Mouse (Mus musculus) embryonic stem cell, embryonic (primary cell): Measurements from ENCODE around the gene Cbx7.

ENCODE experiments used
- CTCF ChIA-PET, 4 experiments: fragments of 300-600 bp in 2 of 4; fragments of 350-600 bp in 2 of 4; sonication (Branson Sonifier 250); formaldehyde crosslinking; loops; one replicate each; lab custom pipeline; 2022; ENCODE audit warnings: inconsistent platforms in 2 of 4; lab: Charles Lee
- POLR2A ChIA-PET, 4 experiments: fragments of 300-600 bp in 2 of 4; fragments of 350-600 bp in 2 of 4; sonication (Branson Sonifier 250); formaldehyde crosslinking; loops; one replicate each; lab custom pipeline; 2022; ENCODE audit warnings: antibody characterized with exemption in 4 of 4, inconsistent platforms in 1 of 4; lab: Charles Lee

Gene Cbx7

DNA sequence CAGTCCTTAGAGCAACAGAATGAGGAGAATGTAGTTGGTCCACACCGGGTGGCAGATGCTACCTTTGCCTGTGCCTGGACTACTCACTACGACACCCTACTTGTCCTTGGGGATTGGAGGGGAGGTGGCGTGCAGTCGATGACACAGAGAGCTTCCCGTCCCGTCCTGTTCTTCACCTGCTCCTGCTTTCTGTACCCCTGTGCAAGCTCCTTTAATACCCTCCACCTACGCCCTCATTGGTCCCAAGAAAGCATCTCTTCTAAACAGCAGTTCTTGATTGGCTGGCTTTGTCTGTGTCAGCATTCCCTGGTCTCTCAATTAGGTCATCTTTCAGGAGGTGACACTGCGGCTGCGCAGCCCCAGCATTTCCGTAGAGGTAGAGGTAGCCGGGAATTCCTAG lies at the start of gene Cbx7:
TSS of gene Cbx7 (minus strand) at position 180 of the 400 bp plus-strand sequence.
- POLR2A ChIA-PET = interaction anchor here (0.5 to 5.6 kb wide), 162 partner anchors 8 to 1130 kb away, joined by 3 to 185 read pairs (median 5); partner anchors contain the start of genes Pdgfb (in 3 of the 4), Apobec3 (in 2 of the 4), Atf4 (in 2 of the 4) and Gtpbp1 (in 2 of the 4)
- CTCF ChIA-PET = interaction anchor here in 3 of 4 experiments (0.6 to 2.0 kb wide), 13 partner anchors 11 to 290 kb away, joined by 3 to 10 read pairs (median 3); no protein-coding TSS in a partner anchor

DNA sequence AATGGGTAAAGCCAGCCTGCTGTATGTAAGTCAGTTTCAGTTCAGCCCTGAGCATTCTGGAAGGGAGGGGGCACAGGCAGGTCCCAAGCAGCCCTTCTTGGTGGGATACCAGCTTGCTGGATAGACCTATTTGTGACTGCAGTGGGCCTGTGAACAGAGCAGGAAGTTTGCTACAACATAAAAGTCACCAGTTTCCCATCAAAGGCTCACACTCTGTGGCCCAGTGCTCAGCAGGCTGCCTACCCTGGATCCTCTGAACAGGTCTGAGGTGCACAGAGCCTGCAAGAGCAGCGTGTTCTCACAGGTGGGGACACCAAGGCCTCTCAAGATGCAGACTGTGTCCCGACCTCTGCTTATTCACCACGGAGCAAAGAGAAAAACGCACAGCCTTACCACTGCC lies 49.6 kb upstream of the Cbx7 start:
- ChIA-PET CTCF (interaction anchor here in 2 of 4 experiments (1.0 to 1.5 kb wide), 2 partner anchors 10 to 11 kb away, joined by 3 read pairs; no protein-coding TSS in a partner anchor), POLR2A (interaction anchor here in 3 of 4 experiments (0.6 to 1.4 kb wide), 9 partner anchors 9 to 116 kb away, joined by 3 to 6 read pairs (median 4); no protein-coding TSS in a partner anchor)

DNA sequence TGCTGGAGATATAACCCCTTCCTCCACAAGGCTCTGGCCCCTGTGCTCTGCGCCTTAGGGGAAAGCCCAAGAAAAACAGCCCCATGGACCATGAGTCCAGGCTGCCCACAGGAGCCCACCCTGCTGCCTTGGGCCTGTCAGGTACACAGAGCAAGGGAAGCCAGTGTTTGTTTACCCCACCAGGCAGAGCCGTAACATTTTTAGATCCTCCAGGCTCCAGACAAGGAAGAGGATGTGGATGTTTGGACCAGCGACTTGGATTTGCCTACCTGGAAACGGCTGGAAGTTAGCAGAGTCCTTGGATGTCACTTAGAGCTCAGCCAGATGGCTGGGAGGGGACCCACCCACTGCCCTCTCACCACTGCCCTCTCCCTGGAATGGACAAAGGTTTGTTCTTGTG lies 48.7 kb upstream of the Cbx7 start:
- POLR2A ChIA-PET = interaction anchor here in 2 of 4 experiments (0.8 to 1.4 kb wide), 8 partner anchors 8 to 131 kb away, joined by 3 to 5 read pairs (median 4); partner anchors contain the start of gene Cbx7 (in 1 of the 2)
- CTCF ChIA-PET = interaction anchor here in 3 of 4 experiments (0.6 to 1.5 kb wide), 3 partner anchors 11 to 12 kb away, joined by 3 read pairs; no protein-coding TSS in a partner anchor

DNA sequence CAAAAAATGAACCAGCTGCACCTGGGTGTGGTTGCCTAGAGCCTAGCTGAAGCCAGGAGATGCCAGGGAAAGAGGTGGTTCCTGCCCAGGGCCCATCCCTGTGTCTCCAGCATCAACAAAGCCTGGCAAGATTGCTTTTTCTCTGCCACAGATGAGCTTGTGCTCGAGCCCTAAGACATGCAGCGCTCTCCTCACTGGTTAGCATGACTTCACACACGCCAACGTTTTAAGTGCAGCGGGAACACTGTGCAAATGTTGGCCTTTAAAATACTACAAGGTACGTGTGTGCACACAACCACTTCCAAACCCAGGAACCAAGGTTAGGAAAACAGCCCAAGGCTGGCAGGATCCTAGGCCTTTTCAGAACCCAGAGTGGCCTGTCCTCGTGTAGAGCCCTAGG lies 48.3 kb upstream of the Cbx7 start:
- CTCF ChIA-PET = interaction anchor here (0.6 to 1.5 kb wide), 4 partner anchors 8 to 527 kb away, joined by 3 to 4 read pairs (median 3); no protein-coding TSS in a partner anchor

DNA sequence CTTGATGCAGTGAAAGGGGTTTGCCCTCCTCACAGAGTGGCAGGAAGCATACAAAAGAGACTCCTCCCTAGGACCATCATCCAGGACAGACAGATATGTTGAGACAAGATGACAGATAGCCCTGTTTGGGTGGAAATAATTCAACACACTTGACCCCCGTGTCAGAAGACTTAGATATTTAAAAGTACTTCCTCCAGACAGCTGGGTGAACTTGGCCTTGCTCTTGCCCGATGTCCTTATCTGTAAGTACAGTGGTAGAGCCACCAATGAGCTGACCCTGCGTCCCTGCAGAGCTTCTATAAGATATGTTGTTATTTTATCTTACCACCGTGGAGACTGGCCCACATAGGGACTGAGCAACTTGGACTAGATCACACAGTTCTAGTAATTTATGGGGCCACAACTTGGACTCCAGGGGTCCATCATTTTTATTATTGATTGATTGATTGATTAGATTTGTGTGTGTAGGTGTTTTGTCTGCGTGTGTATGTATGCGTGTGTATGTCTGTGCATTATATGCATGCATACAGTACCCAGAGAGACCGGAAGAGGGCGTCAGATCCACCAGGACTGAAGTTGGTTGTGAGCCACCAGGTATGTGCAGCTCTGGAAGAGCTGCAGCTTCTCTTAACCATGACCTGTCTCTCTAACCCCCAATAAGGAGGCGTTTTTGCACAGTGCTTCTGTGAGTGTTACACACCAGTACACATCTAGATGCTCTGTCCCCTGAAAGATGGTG lies 45.8 kb upstream of the Cbx7 start:
- CTCF ChIA-PET = interaction anchor here in 2 of 4 experiments (0.7 to 1.4 kb wide), 3 partner anchors 14 to 33 kb away, joined by 3 to 4 read pairs (median 4); no protein-coding TSS in a partner anchor

More for the DNA sequence above, 48.3 kb upstream of the Cbx7 start:
- POLR2A ChIA-PET = interaction anchor here in 2 of 4 experiments (1.0 to 1.4 kb wide), 4 partner anchors 12 to 131 kb away, joined by 3 to 4 read pairs (median 3); partner anchors contain the start of gene Cbx7 (in 1 of the 2)

DNA sequence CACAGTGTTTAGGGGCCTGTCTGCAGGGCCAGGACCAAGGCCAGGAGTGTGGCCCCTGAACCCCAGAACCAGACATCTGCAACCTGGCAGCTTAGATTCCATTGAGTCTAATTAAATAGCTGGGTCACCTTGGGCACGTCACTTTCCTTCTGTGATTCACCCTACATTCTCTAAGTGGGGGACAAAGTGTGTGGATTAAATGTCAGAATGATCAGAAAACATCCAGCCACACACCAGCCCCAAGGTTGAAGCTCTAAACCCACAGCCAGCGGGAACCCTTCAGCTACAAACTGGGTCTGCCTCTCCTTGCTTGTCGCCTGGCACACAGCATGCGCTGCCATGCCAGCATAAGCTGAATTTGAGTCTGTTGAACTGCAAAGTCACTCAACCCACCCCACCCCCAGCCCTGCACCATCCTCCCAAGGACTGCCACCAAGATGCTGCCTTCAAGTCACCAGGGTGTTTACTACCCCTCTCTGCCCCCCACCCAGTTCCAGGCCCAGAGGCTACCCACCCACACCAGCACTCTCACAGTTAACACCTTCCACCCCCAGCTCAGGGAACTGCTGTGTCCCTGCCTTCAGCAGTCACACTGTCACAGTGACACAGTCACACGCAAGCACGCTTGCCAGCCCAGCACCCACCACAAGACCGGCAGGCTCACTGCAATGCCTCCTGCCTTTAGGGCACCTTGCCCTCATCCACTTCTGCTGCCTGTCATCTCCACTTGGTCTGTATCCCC lies 44.5 kb upstream of the Cbx7 start:
- ChIA-PET POLR2A (interaction anchor here (0.6 to 8.4 kb wide), 45 partner anchors 9 to 327 kb away, joined by 3 to 49 read pairs (median 4); partner anchors contain the start of genes Cbx7 (in 3 of the 4), Atf4 (in 1 of the 4) and Tab1 (in 1 of the 4)), CTCF (interaction anchor here (0.5 to 1.3 kb wide), 8 partner anchors 10 to 679 kb away, joined by 3 to 6 read pairs (median 4); no protein-coding TSS in a partner anchor)

More for the DNA sequence above, 45.8 kb upstream of the Cbx7 start:
- POLR2A ChIA-PET = interaction anchor here in 3 of 4 experiments (0.6 to 8.4 kb wide), 17 partner anchors 8 to 210 kb away, joined by 3 to 49 read pairs (median 5); partner anchors contain the start of gene Cbx7 (in 2 of the 3)

DNA sequence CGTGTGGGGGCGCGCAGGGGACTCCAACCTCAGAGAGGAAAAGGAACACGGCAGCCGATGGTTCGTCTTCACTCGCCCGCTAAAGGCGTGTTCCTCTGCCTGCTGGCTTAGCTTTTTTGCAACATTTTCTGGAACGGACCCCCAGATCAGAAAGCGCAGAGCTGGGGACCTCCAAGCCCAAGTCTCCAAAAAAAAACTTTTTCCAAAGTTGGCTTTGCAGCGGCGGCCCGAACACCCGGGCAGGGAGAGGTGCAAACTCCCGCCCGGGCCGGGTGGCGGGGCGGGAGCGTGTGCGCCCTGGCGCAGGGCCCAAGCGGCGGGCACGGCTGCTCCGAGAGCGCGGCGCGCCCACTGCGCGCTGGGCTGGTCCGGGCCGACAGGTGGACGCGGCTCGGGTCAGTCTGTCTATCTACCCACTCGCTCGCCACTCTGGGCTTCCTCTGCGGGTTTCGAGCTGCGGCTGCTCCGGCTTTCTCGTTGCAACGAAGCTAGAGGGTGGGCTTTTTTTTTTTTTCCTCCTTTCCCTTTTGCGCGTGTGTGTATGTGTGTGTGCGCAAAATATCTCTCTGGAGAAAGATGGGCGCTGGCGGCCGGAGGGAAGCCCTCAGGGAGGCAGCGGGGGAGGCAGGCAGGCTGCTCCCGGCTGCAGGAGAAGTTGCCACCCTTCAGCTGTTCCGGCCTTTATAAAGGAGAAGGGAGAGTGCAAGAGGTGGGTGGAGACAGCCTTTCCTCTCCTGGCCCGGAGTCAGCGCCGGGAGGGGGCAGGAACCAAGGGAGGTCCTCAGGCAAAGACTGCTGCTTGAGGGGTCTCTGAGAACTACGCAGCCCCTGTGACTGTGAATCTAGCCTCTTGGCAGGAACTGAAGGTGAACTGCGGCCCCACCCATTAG lies 43.6 kb upstream of the Cbx7 start, which contains the start of gene Pdgfb:
TSS of gene Pdgfb (minus strand) at position 657 of the 890 bp plus-strand sequence.
- CTCF ChIA-PET = interaction anchor here (0.5 to 1.3 kb wide), 8 partner anchors 16 to 680 kb away, joined by 3 to 6 read pairs (median 4); no protein-coding TSS in a partner anchor
- POLR2A ChIA-PET = interaction anchor here (0.6 to 8.4 kb wide), 45 partner anchors 9 to 326 kb away, joined by 3 to 49 read pairs (median 4); partner anchors contain the start of genes Cbx7 (in 3 of the 4), Atf4 (in 2 of the 4) and Tab1 (in 1 of the 4)

DNA sequence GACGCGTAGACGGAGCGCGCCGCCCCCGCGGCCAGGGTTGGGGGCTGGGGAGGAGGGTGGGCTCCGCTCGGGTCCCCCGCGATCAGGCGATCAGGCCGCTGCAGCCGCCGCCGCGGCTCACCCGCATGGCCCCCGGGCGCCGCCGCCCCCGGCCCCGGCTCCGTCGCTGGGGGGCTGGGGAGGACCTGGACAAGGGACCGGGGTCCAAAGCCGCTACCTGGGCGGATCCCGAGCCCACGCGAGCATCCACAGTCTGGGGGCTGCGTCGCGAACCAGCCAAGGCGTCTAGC lies 43.1 kb upstream of the Cbx7 start:
- POLR2A ChIA-PET = interaction anchor here in 3 of 4 experiments (0.6 to 8.4 kb wide), 39 partner anchors 8 to 243 kb away, joined by 3 to 65 read pairs (median 4); partner anchors contain the start of genes Cbx7 (in 2 of the 3), Atf4 (in 1 of the 3), Syngr1 (in 1 of the 3) and Tab1 (in 1 of the 3)
- CTCF ChIA-PET = interaction anchor here in 2 of 4 experiments (0.6 to 1.3 kb wide), 3 partner anchors 17 to 180 kb away, joined by 3 to 6 read pairs (median 5); no protein-coding TSS in a partner anchor

DNA sequence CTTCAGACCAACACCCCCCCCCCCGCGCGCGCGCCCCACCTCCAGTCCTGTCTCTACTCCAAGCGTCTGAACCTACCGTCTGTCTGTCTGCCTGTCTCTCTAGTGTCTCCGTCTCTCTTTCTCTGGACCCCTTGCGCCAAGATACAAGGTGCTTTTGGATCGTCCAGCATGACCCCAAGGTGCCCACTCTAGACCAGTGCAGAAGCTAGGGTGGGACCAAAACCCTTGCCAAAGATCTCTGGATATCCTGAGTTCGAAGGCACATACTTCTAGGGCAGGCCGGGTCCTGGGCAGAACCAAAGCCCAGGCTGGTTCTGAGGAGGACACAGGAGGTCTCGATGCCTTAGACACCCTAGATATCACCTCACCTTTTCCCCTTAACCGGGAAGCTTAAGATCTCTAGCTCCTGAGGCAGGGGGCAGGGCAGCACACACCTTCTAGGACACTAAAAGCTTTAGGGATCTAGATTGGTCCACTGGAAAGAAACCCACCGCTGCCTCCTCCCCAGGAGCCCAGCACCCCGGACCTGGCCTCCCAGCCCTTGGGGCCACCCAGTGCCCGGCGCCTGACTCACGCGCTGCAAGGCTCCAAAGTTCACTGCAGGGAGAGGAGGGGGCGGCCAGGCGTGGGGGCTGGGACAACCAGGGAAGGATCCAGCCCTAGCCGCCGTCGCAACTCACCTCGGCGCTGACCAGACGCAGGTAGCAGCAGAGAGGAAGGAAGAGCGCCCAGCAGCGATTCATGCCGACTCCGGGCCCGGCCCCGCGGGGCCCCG lies 42.5 kb upstream of the Cbx7 start:
- ChIA-PET CTCF (interaction anchor here in 3 of 4 experiments (0.8 to 1.2 kb wide), 4 partner anchors 9 to 67 kb away, joined by 3 to 4 read pairs (median 4); no protein-coding TSS in a partner anchor), POLR2A (interaction anchor here in 3 of 4 experiments (0.6 to 8.4 kb wide), 38 partner anchors 9 to 652 kb away, joined by 3 to 65 read pairs (median 4); partner anchors contain the start of genes Cbx7 (in 2 of the 3) and Syngr1 (in 1 of the 3))

DNA sequence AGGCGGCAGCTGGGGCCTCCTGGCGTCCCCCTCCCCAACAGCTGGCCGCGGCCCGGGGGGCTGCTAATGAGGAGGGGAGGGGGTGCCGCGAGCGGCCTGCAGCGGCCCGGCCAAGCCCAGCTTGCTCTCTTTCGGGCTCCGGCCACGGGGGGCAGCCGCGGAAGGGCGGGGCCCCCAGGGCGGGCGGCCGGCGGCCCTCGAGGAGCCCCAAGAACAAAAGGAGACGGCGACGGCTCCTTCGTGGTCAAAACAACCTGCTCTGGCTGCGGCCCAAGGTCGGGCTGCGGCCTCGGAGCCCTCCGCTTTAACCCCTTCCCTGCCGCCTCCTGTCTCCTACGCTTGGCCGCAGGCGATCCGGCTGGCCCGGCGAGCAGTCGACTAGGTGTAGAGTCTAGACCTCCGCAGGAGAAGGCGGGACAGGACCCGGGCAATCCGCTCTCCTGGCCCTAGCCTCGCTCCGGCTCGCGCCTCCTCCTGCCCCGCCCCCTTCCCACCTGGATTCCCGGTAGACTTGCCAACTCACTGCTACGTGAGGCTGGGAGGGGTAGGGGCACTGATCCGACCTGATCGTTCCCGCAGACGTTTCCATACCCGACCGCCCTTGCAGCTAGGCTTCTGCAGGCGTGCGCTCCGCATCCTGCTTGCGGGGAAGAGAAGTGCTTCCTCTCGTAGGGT lies 41.7 kb upstream of the Cbx7 start:
- CTCF ChIA-PET = interaction anchor here in 3 of 4 experiments (0.5 to 1.7 kb wide), 8 partner anchors 8 to 229 kb away, joined by 3 to 4 read pairs (median 3); no protein-coding TSS in a partner anchor

DNA sequence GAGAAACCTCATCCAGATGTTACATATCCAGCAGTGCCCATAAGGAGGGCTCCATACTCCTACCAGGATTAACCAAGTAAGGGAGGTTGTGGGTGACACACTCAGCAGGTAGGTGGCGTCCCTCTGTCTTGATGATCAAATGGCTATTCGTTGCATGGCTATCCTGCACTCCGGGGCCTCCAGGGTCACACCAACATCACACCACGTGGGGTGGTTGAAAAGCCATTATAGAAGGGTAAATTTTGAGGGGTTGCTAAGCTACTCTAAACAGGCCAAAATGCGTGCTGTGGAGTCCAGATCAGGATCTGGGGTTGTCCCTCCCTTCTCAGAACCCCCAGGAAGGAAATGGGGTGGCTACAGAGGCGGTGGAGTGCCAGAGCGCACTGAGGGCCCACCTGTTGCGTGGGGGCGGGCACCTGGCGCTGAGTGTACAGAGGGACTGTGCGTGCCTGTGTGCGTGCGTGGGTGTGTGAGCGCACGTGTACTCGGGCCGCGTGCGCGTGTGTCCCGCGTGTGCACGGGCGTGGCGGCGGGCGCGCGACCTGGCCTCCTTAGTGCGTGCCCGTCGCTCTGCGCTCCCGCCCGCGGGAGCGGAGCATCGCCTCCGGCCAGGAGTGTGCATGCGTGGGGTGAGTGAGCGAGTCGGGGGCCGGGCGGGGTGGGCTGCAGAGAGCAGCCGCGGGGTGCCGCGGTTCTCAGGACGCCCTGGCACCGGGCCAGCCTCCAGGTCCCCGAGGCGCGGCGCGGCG lies 41.0 kb upstream of the Cbx7 start:
- POLR2A ChIA-PET = interaction anchor here in 3 of 4 experiments (0.6 to 8.4 kb wide), 53 partner anchors 8 to 1573 kb away, joined by 3 to 65 read pairs (median 4); partner anchors contain the start of genes Cbx7 (in 3 of the 3), Atf4 (in 1 of the 3), Ep300 (in 1 of the 3) and Tnrc6b (in 1 of the 3)
- CTCF ChIA-PET = interaction anchor here in 3 of 4 experiments (0.5 to 1.7 kb wide), 11 partner anchors 10 to 228 kb away, joined by 3 to 7 read pairs (median 3); no protein-coding TSS in a partner anchor

More for the DNA sequence above, 41.7 kb upstream of the Cbx7 start:
- POLR2A ChIA-PET = interaction anchor here in 3 of 4 experiments (0.6 to 8.4 kb wide), 46 partner anchors 10 to 653 kb away, joined by 3 to 65 read pairs (median 4); partner anchors contain the start of genes Cbx7 (in 3 of the 3) and Syngr1 (in 1 of the 3)

DNA sequence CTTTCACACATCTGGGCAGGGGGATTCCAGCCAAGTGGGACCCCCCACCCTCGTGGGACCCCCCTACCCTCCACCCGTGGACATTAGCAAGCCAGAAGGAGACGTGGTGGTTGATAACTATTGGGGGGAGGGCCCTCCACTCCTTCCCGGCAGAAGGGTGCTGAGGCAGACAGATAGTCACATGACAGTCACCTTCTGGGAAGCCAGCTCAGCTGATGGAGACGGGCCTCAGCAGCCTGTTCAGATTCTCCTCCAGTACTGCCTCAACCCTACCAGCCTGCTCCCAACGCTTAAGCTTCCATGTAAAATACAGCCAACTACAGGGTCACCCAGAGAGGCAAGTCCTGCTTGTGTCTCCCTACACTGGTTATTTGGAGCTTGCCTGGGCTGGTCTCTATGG lies 40.3 kb upstream of the Cbx7 start:
- CTCF ChIA-PET = interaction anchor here in 3 of 4 experiments (0.6 to 1.7 kb wide), 9 partner anchors 10 to 855 kb away, joined by 3 to 7 read pairs (median 3); no protein-coding TSS in a partner anchor
- POLR2A ChIA-PET = interaction anchor here in 3 of 4 experiments (0.6 to 8.4 kb wide), 50 partner anchors 8 to 1574 kb away, joined by 3 to 65 read pairs (median 4); partner anchors contain the start of genes Cbx7 (in 3 of the 3), Atf4 (in 1 of the 3), Ep300 (in 1 of the 3) and Tnrc6b (in 1 of the 3)

DNA sequence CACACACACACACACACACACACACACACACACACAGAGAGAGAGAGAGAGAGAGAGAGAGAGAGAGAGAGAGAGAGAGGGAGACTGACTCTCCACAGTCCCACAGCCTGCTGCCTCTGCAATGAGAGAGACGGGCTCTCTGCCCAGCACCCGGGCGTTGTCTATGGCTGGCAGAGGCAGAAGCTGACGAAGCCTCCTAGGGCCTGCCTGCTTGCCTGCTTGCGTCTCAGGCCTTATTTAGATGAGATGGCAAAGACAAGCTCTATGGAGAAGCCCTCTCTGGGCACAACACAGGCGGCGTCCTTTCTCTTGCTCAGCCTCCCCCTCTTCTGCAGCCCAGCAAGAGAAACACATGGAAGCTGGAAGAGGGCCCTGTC lies 39.3 kb upstream of the Cbx7 start:
- ChIA-PET CTCF (interaction anchor here (0.6 to 1.4 kb wide), 10 partner anchors 21 to 1275 kb away, joined by 3 to 10 read pairs (median 4); no protein-coding TSS in a partner anchor), POLR2A (interaction anchor here (0.6 to 8.4 kb wide), 28 partner anchors 10 to 246 kb away, joined by 3 to 65 read pairs (median 4); partner anchors contain the start of gene Cbx7 (in 2 of the 4))
